Mouse (Mus musculus) left cerebral cortex, postnatal 14 days (tissue): ENCODE measurements around the gene Timm22. TPM values are rescaled to one million over a fixed set of nuclear protein-coding genes. Genes with fewer than 3 reads are reported as not detected.

ENCODE experiments used
- DNase-seq, 2 experiments: peaks; one replicate each; pipeline ENCODE4 v3.0.0; 2021 to 2022; ENCODE audit warnings: low spot score in 2 of 2, mixed read lengths in 1 of 2
- intact Hi-C: fragments of 180-260 bp; cut with DNase I; formaldehyde crosslinking; loops from one replicate; pipeline ENCODE4 v1.15.1; 2025
- total RNA-seq, 2 experiments: library from RNA; stranded (reverse); gene quantifications; 2 replicates each; pipeline ENCODE4 v1.2.3; 2021

Timm22 gene
- total RNA-seq, 2 experiments from 2014 or later: 38.0 to 40.1 TPM

- no peak for DNase-seq
- intact Hi-C loops: no loop called here
Observed at GRCm38 (mm10) chr11:76420896-76421295, 14.1 kb downstream of the Timm22 start.

- DNase-seq: no peak
Observed at GRCm38 (mm10) chr11:76425749-76426148, 19.0 kb downstream of the Timm22 start.

GRCm38 (mm10) chr11:76427781-76428180 is 21.0 kb downstream of the Timm22 start:
- peak in 1 of 2 experiments; percentile 67 for DNase-seq
- intact Hi-C loops: no loop called here

More at GRCm38 (mm10) chr11:76425749-76426148, 19.0 kb downstream of the Timm22 start:
- intact Hi-C loops: no loop called here

GRCm38 (mm10) chr11:76429046-76429445 is 22.3 kb downstream of the Timm22 start:
- DNase-seq: no peak
- intact Hi-C loops: no loop called here

GRCm38 (mm10) chr11:76429556-76429955 is 22.8 kb downstream of the Timm22 start:
- DNase-seq: no peak
- intact Hi-C loops: no loop called here

GRCm38 (mm10) chr11:76429966-76430631 is 23.3 kb downstream of the Timm22 start:
- intact Hi-C loops: no loop called here
- no peak for DNase-seq

GRCm38 (mm10) chr11:76436009-76436408 is 29.3 kb downstream of the Timm22 start:
- DNase-seq: no peak
- intact Hi-C loops: no loop called here

GRCm38 (mm10) chr11:76436864-76437437 is 30.2 kb downstream of the Timm22 start:
- DNase-seq: peak in 1 of 2 experiments; percentile 51

GRCm38 (mm10) chr11:76439666-76440065 is 32.9 kb downstream of the Timm22 start:
- intact Hi-C loops: no loop called here
- DNase-seq: peak; percentile 64 to 76

More at GRCm38 (mm10) chr11:76436864-76437437, 30.2 kb downstream of the Timm22 start:
- intact Hi-C loops: no loop called here

- no peak for DNase-seq
Observed at GRCm38 (mm10) chr11:76445459-76445858, 38.7 kb downstream of the Timm22 start.

GRCm38 (mm10) chr11:76446251-76446650 is 39.5 kb downstream of the Timm22 start:
- intact Hi-C loops: no loop called here
- DNase-seq: no peak

More at GRCm38 (mm10) chr11:76445459-76445858, 38.7 kb downstream of the Timm22 start:
- intact Hi-C loops: no loop called here

- intact Hi-C loops: loop anchor here (2.0 to 10.0 kb wide), 2 partner anchors 35 to 125 kb away; no protein-coding TSS in a partner anchor
- peak; percentile 79 to 88 for DNase-seq
Observed at GRCm38 (mm10) chr11:76449520-76450201, 42.9 kb downstream of the Timm22 start.

GRCm38 (mm10) chr11:76450202-76450561 is 43.4 kb downstream of the Timm22 start:
- peak in 1 of 2 experiments; percentile 56 for DNase-seq
- intact Hi-C loops: loop anchor here (2.0 to 10.0 kb wide), 2 partner anchors 35 to 125 kb away; no protein-coding TSS in a partner anchor

- peak; percentile 75 to 76 for DNase-seq
- intact Hi-C loops: loop anchor here (10.0 kb wide), 1 partner anchor 120 kb away; no protein-coding TSS in a partner anchor
Observed at GRCm38 (mm10) chr11:76454492-76454891, 47.7 kb downstream of the Timm22 start.

- DNase-seq: peak; percentile 89 to 90
Observed at GRCm38 (mm10) chr11:76456233-76456632, 49.5 kb downstream of the Timm22 start.

GRCm38 (mm10) chr11:76456897-76457296 is 50.1 kb downstream of the Timm22 start:
- no peak for DNase-seq
- intact Hi-C loops: loop anchor here (5.0 to 10.0 kb wide), 3 partner anchors 35 to 190 kb away; no protein-coding TSS in a partner anchor

More at GRCm38 (mm10) chr11:76456233-76456632, 49.5 kb downstream of the Timm22 start:
- intact Hi-C loops: loop anchor here (5.0 to 10.0 kb wide), 3 partner anchors 36 to 191 kb away; no protein-coding TSS in a partner anchor

- intact Hi-C loops: loop anchor here (5.0 to 10.0 kb wide), 3 partner anchors 34 to 189 kb away; no protein-coding TSS in a partner anchor
- DNase-seq: no peak
Observed at GRCm38 (mm10) chr11:76458730-76459129, 52.0 kb downstream of the Timm22 start.

- DNase-seq: no peak
- intact Hi-C loops: loop anchor here (5.0 to 10.0 kb wide), 3 partner anchors 33 to 188 kb away; no protein-coding TSS in a partner anchor
Observed at GRCm38 (mm10) chr11:76459489-76459888, 52.7 kb downstream of the Timm22 start.

GRCm38 (mm10) chr11:76461201-76461600 is 54.4 kb downstream of the Timm22 start:
- intact Hi-C loops: no loop called here

GRCm38 (mm10) chr11:76461696-76462095 is 54.9 kb downstream of the Timm22 start:
- DNase-seq: no peak
- intact Hi-C loops: no loop called here

More at GRCm38 (mm10) chr11:76461201-76461600, 54.4 kb downstream of the Timm22 start:
- no peak for DNase-seq
